Mouse (Mus musculus) forebrain, embryonic 10.5 days (tissue): ENCODE data around the gene Zfp710. TPM values are rescaled to one million over a fixed set of nuclear protein-coding genes. Genes with fewer than 3 reads are reported as not detected.
"Not testable (repeated sequence)": the region's sequence is repeated elsewhere in the genome, so short reads cannot be mapped to it uniquely, and the experiment has no call there.

Source experiments
- DNase-seq: peaks from one replicate; pipeline ENCODE4 v3.0.0-alpha.2; 2017; ENCODE audit warnings: low spot score; ENCODE audit errors: extremely low spot score
- H3K27ac ChIP-seq: fragments of 300-500 bp; sonication (generic); 2 replicates; pipeline ENCODE4 v1.5.1; 2016; ENCODE audit warnings: mild to moderate bottlenecking
- H3K27me3 ChIP-seq: fragments of 300-500 bp; sonication (generic); 2 replicates; pipeline ENCODE4 v1.6.1; 2016; ENCODE audit warnings: mild to moderate bottlenecking; ENCODE audit not compliant: poor library complexity, severe bottlenecking
- H3K36me3 ChIP-seq: fragments of 300-500 bp; sonication (generic); replicated peaks from 2 replicates; pipeline ENCODE4 v1.6.1; 2016; ENCODE audit warnings: mild to moderate bottlenecking, moderate library complexity
- H3K4me1 ChIP-seq: fragments of 300-500 bp; sonication (generic); 2 replicates; pipeline ENCODE4 v1.6.1; 2016
- H3K4me3 ChIP-seq: fragments of 300-500 bp; sonication (generic); 2 replicates; pipeline ENCODE4 v1.5.1; 2016; ENCODE audit warnings: mild to moderate bottlenecking, moderate library complexity
- H3K9me3 ChIP-seq: fragments of 300-500 bp; sonication (generic); 2 replicates; pipeline ENCODE4 v1.6.1; 2016; ENCODE audit warnings: mild to moderate bottlenecking, moderate library complexity
- WGBS: fragments of 180-500 bp; shearing (Covaris S2); methylation state at CpG from one replicate; pipeline ENCODE4 v1.1.7; 2016; 5-methylcytosine and 5-hydroxymethylcytosine counted together
- polyA plus RNA-seq: library from polyadenylated mRNA; unstranded; fragments of >200 nt; fragmentation: Nextera tagmentation; extraction: Ambion mirVana; gene quantifications from 2 replicates; pipeline ENCODE4 v1.2.1, GENCODE M21; 2016

The Zfp710 gene
- polyA plus RNA-seq, 1 experiment from 2014 or later = 33.3 TPM

DNA sequence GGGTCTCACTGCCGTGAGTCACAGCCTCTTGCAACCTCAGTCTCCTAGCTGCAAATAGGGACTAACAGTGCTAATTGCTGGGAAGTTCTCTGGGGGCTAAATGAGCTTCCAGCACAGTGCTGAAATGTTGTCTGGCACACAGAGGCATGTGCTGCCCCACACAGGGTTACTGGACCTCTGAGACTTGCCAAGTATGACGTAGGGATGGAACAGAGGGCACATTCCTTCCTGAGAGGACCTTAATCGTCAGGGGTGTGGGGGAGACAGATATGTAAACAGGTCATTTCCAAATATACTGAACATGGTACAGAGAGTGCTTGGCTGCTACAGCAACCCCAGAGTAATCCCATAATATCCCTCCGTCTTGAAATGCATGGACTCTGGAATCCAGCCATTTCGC is 96.5 kb downstream of the Zfp710 start:
- Histone ChIP-seq H3K4me3 (no peak overlapping the region), H3K27me3 (no peaks in the 10 kb centered on the region), H3K4me1 (peaks cover 2% of the 10 kb centered on the region), H3K27ac (no peak overlapping the region), H3K9me3 (no peaks in the 10 kb centered on the region), H3K36me3 (no peaks in the 10 kb centered on the region)
- WGBS = 85% methylated on average over 5 of the region's 5 CpGs
- DNase-seq = no peak

DNA sequence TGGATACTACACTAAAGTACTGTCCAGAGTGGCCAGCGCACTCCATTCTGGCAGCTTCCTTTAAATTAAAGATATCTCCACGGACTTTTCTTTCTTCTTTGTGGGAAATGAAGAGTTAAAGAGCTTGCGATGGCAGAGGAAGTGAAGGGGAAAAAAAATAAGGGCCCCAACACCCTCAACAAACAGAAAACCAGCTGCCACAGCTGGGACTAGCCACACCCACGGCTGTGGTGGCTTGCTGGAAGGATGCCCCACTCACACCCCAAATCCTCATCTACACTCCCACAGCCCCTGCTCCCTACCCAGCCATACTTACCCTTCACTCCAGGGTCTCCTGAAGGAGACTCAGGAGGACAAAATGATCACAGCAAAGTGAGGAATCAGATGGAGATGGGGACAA is 98.5 kb downstream of the Zfp710 start:
- DNase-seq = no peak
- Histone ChIP-seq H3K27me3 (no peaks in the 10 kb centered on the region), H3K4me3 (no peak overlapping the region), H3K4me1 (no peaks in the 10 kb centered on the region), H3K27ac (no peak overlapping the region), H3K36me3 (no peaks in the 10 kb centered on the region), H3K9me3 (no peaks in the 10 kb centered on the region)
- 76% methylated on average over 4 of the region's 4 CpGs for WGBS

- Histone ChIP-seq H3K36me3 (no peaks in the 10 kb centered on the region), H3K27me3 (no peaks in the 10 kb centered on the region), H3K9me3 (no peaks in the 10 kb centered on the region), H3K4me1 (no peaks in the 10 kb centered on the region), H3K4me3 (no peak overlapping the region), H3K27ac (no peak overlapping the region)
- DNase-seq = no peak
- WGBS = 92% methylated on average over 2 of the region's 2 CpGs
Measured at GRCm38 (mm10) chr7:80123672-80124071, 99.1 kb downstream of the Zfp710 start.

DNA sequence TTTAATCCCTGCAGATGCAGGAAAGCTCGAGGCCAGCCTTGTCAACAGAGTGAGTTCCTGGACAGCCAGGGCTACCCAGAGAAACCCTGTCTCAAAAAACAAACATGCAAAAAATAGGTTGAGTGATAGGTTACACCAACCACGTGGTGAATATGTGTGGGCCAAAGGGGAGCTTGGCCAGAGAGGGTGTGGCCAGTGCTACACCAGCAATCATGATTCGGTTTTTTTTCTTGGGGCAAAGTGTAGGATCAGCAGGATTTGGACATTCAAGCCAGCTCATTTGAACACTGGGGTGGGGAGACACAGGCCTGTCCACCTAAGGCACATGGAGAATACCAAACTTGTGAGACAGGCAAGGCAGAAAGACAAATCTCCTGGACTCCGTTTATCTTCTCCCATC is 104.7 kb downstream of the Zfp710 start:
- H3K27me3 ChIP-seq = no peaks in the 10 kb centered on the region
- H3K36me3 ChIP-seq = no peaks in the 10 kb centered on the region
- peaks cover 8% of the 10 kb centered on the region for H3K4me1 ChIP-seq
- no peak overlapping the region for H3K27ac ChIP-seq
- no peak for DNase-seq
- no peak overlapping the region for H3K4me3 ChIP-seq
- H3K9me3 ChIP-seq = no peaks in the 10 kb centered on the region
- 73% methylated on average over 4 of the region's 4 CpGs for WGBS

GRCm38 (mm10) chr7:80130344-80131055 is 105.9 kb downstream of the Zfp710 start:
- peaks cover 13% of the 10 kb centered on the region for H3K4me1 ChIP-seq
- no peaks in the 10 kb centered on the region for H3K27me3 ChIP-seq
- no peak for DNase-seq
- no peak overlapping the region for H3K27ac ChIP-seq
- H3K4me3 ChIP-seq = no peak overlapping the region
- H3K36me3 ChIP-seq = no peaks in the 10 kb centered on the region
- H3K9me3 ChIP-seq = no peaks in the 10 kb centered on the region
- WGBS = 46% methylated on average over 12 of the region's 12 CpGs

DNA sequence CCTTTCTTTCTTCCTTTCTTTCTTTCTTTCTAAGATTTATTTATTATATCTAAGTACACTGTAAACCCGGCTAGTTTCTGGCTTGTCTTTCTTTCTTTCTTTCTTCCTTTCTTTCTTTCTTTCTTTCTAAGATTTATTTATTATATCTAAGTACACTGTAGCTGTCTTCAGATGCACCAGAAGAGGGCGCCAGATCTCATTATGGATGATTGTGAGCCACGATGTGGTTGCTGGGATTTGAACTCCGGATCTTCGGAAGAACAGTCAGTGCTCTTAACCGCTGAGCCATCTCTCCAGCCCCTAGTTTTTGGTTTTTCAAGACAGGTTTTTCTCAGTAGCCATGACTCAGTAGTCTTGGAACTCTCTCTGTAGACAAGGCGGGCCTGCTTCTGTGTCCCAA is 106.7 kb downstream of the Zfp710 start:
- not testable (repeated sequence) for DNase-seq, H3K4me3 ChIP-seq, H3K9me3 ChIP-seq, H3K27ac ChIP-seq, H3K27me3 ChIP-seq, H3K36me3 ChIP-seq
- peaks cover 13% of the 10 kb centered on the region for H3K4me1 ChIP-seq
- 79% methylated on average over 7 of the region's 7 CpGs for WGBS

DNA sequence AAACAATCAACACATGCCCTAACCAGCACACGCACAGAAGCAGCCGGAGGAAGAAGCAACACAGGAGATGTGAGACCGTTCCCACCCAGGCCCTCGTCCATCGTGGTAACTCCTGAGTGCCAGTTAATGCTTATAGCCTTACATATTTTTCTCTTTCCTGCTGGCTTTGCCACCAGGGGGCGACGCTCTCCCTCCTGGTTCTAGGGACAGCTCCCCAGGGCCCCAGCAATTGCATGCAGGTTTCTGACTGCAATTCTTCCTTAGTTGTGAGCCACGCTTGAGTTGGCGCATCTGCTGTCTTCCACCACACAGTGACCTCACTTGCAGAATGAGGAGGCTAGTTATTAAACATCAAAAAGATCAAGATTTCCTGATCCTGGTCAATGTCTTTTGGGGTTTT is 107.9 kb downstream of the Zfp710 start:
- DNase-seq = peak; percentile 34
- H3K36me3 ChIP-seq = no peaks in the 10 kb centered on the region
- H3K4me3 ChIP-seq = no peak overlapping the region
- WGBS = 61% methylated on average over 9 of the region's 9 CpGs
- H3K27ac ChIP-seq = no peak overlapping the region
- no peaks in the 10 kb centered on the region for H3K27me3 ChIP-seq
- H3K9me3 ChIP-seq = peaks cover 11% of the 10 kb centered on the region; the same call in 1 of the 2 replicates
- peaks cover 13% of the 10 kb centered on the region for H3K4me1 ChIP-seq

- Histone ChIP-seq H3K4me1 (peaks cover 18% of the 10 kb centered on the region), H3K36me3 (no peaks in the 10 kb centered on the region), H3K9me3 (peaks cover 11% of the 10 kb centered on the region; the same call in 1 of the 2 replicates), H3K27ac (no peak overlapping the region), H3K27me3 (no peaks in the 10 kb centered on the region), H3K4me3 (no peak overlapping the region)
- no peak for DNase-seq
- 65% methylated on average over 8 of the region's 8 CpGs for WGBS
Measured at GRCm38 (mm10) chr7:80134454-80135172, 110.0 kb downstream of the Zfp710 start.

GRCm38 (mm10) chr7:80135173-80135532 is 110.5 kb downstream of the Zfp710 start:
- Histone ChIP-seq H3K4me1 (peaks cover 17% of the 10 kb centered on the region), H3K27me3 (no peaks in the 10 kb centered on the region), H3K27ac (no peak overlapping the region), H3K36me3 (no peaks in the 10 kb centered on the region), H3K4me3 (no peak overlapping the region), H3K9me3 (peaks cover 11% of the 10 kb centered on the region; the same call in 1 of the 2 replicates)
- 88% methylated on average over 1 of the region's 1 CpGs for WGBS
- no peak for DNase-seq

- H3K36me3 ChIP-seq = no peaks in the 10 kb centered on the region
- H3K4me3 ChIP-seq = no peak overlapping the region
- DNase-seq = no peak
- peaks cover 11% of the 10 kb centered on the region; the same call in 1 of the 2 replicates for H3K9me3 ChIP-seq
- peaks cover 28% of the 10 kb centered on the region for H3K4me1 ChIP-seq
- WGBS = 76% methylated on average over 1 of the region's 1 CpGs
- no peaks in the 10 kb centered on the region for H3K27me3 ChIP-seq
- H3K27ac ChIP-seq = no peak overlapping the region
Measured at GRCm38 (mm10) chr7:80138375-80138774, 113.8 kb downstream of the Zfp710 start.

- DNase-seq = peak; percentile 78
Measured at GRCm38 (mm10) chr7:80140815-80141214, 116.2 kb downstream of the Zfp710 start.

More at GRCm38 (mm10) chr7:80140815-80141214, 116.2 kb downstream of the Zfp710 start:
- Histone ChIP-seq H3K4me3 (no peak overlapping the region), H3K4me1 (peaks cover 30% of the 10 kb centered on the region), H3K36me3 (no peaks in the 10 kb centered on the region), H3K27me3 (no peaks in the 10 kb centered on the region), H3K9me3 (peaks cover 11% of the 10 kb centered on the region; the same call in 1 of the 2 replicates), H3K27ac (peak overlapping the region; percentile 68)
- 14% methylated on average over 9 of the region's 9 CpGs for WGBS
